Mouse (Mus musculus): Measurements from ENCODE around the gene Tubgcp2.
A peak's percentile ranks its signal among the peaks of the same experiment; 100 is the strongest.

Gene Tubgcp2

GRCm38 (mm10) chr7:140036281-140037170 is at the start of gene Tubgcp2, which contains the start of gene Zfp511:
Gene Tubgcp2, minus strand, starts transcription at chr7:140036669.
Gene Zfp511, plus strand, starts transcription at chr7:140036391.
- peak; percentile 97 for DNase-seq (ENCODE audit: low read depth, low spot score)

- no peak for DNase-seq (ENCODE audit: low read depth, low spot score)
Measured at GRCm38 (mm10) chr7:140082242-140082678, 45.8 kb upstream of the Tubgcp2 start, which contains the start of gene Caly. Gene Caly, minus strand, starts transcription at chr7:140082548.

GRCm38 (mm10) chr7:140081408-140082241 is 45.2 kb upstream of the Tubgcp2 start:
- DNase-seq (ENCODE audit: low read depth, low spot score), result no peak

- peak; percentile 51 for DNase-seq (ENCODE audit: low read depth, low spot score)
Measured at GRCm38 (mm10) chr7:140080503-140081156, 44.2 kb upstream of the Tubgcp2 start.

- DNase-seq (ENCODE audit: low read depth, low spot score), result peak; percentile 84
Measured at GRCm38 (mm10) chr7:140078711-140079110, 42.2 kb upstream of the Tubgcp2 start.

GRCm38 (mm10) chr7:140077698-140078097 is 41.2 kb upstream of the Tubgcp2 start:
- DNase-seq (ENCODE audit: low read depth, low spot score), result peak; percentile 55

- DNase-seq (ENCODE audit: low read depth, low spot score), result no peak
Measured at GRCm38 (mm10) chr7:140070042-140070711, 33.7 kb upstream of the Tubgcp2 start.

GRCm38 (mm10) chr7:140067397-140067796 is 30.9 kb upstream of the Tubgcp2 start:
- DNase-seq (ENCODE audit: low read depth, low spot score), result no peak

GRCm38 (mm10) chr7:140063092-140063491 is 26.6 kb upstream of the Tubgcp2 start:
- DNase-seq (ENCODE audit: low read depth, low spot score), result peak; percentile 75

- no peak for DNase-seq (ENCODE audit: low read depth, low spot score)
Measured at GRCm38 (mm10) chr7:140062307-140062706, 25.8 kb upstream of the Tubgcp2 start.

- no peak for DNase-seq (ENCODE audit: low read depth, low spot score)
Measured at GRCm38 (mm10) chr7:140061832-140062130, 25.3 kb upstream of the Tubgcp2 start.

GRCm38 (mm10) chr7:140060936-140061831 is 24.7 kb upstream of the Tubgcp2 start:
- DNase-seq (ENCODE audit: low read depth, low spot score), result no peak

GRCm38 (mm10) chr7:140059601-140060000 is 23.1 kb upstream of the Tubgcp2 start:
- no peak for DNase-seq (ENCODE audit: low read depth, low spot score)

- no peak for DNase-seq (ENCODE audit: low read depth, low spot score)
Measured at GRCm38 (mm10) chr7:140058528-140058927, 22.1 kb upstream of the Tubgcp2 start.

GRCm38 (mm10) chr7:140057413-140058407 is 21.2 kb upstream of the Tubgcp2 start:
- peak; percentile 34 for DNase-seq (ENCODE audit: low read depth, low spot score)

GRCm38 (mm10) chr7:140054124-140054523 is 17.7 kb upstream of the Tubgcp2 start:
- no peak for DNase-seq (ENCODE audit: low read depth, low spot score)

- DNase-seq (ENCODE audit: low read depth, low spot score), result no peak
Measured at GRCm38 (mm10) chr7:140049115-140049689, 12.7 kb upstream of the Tubgcp2 start.

- DNase-seq (ENCODE audit: low read depth, low spot score), result no peak
Measured at GRCm38 (mm10) chr7:140048361-140049114, 12.1 kb upstream of the Tubgcp2 start, which contains the start of gene Msx3. Gene Msx3, minus strand, starts transcription at chr7:140049089.
